Mouse (Mus musculus): ENCODE results near the gene 2900011O08Rik. TPM values are rescaled to one million over a fixed set of nuclear protein-coding genes. Genes with fewer than 3 reads are reported as not detected.

Gene 2900011O08Rik
- polyA plus RNA-seq, 1 experiment from 2014 or later, result 121 TPM

DNA sequence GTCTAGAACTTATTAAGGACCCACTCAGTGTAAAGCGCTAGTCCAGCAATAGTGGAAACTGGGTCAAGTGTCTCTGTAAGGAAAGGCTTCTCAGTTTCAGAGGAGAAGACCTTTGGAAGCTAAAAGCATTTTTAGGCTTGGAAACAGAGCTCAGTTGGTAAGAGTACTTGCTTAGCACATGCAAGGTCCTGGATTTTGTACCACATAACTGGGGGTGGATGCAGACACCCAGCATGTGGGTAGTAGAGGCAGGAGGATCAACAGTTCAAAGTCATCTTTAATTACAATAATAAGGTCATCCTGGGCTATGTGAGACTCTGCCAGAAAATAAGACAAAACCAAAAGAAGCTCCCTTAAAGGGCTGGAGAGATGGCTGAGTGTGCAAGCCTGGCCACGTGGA, 21.7 kb downstream of the 2900011O08Rik start:
- ATAC-seq (ENCODE audit: low read depth), result no peak
- no peak overlapping the region for H3K9ac ChIP-seq
- H3K4me2 ChIP-seq, result no peak overlapping the region
- H3K4me1 ChIP-seq (replicated peaks), result no peaks in the 10 kb centered on the region
- H3K27me3 ChIP-seq, result no peaks in the 10 kb centered on the region
- no peak overlapping the region for H3K4me3 ChIP-seq
- WGBS, result 81% methylated on average over 2 of the region's 2 CpGs
- 0 out of 2 replicates have a peak, but pooled peaks cover 9% of the 10 kb centered on the region for H3K36me3 ChIP-seq
- no peak overlapping the region for H3K27ac ChIP-seq (replicated peaks)
- no peaks in the 10 kb centered on the region for H3K9me3 ChIP-seq

DNA sequence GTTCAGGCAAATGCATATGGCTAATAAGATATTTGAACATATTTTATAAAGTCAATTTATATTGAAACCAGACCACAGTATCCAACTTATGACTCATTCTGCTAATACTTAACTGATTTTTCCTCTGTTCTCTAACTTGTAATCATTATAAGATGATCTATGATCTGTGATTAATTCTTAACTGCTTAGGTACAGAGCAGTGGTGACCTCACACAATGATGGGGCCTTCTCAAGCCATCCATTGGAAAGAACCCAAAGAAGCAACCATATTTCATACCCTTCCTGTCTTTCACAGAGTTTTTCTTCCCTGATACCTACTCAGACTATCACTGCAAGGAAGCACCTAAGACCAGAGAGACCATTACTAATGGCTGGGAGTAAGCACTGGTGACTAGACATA, 22.3 kb downstream of the 2900011O08Rik start:
- no peak for ATAC-seq (ENCODE audit: low read depth)
- H3K4me2 ChIP-seq, result no peak overlapping the region
- H3K36me3 ChIP-seq, result 0 out of 2 replicates have a peak, but pooled peaks cover 9% of the 10 kb centered on the region
- no peak overlapping the region for H3K9ac ChIP-seq
- no peaks in the 10 kb centered on the region for H3K27me3 ChIP-seq
- no peaks in the 10 kb centered on the region for H3K9me3 ChIP-seq
- H3K27ac ChIP-seq (replicated peaks), result no peak overlapping the region
- H3K4me1 ChIP-seq (replicated peaks), result no peaks in the 10 kb centered on the region
- H3K4me3 ChIP-seq, result no peak overlapping the region

- H3K4me3 ChIP-seq, result no peak overlapping the region
- no peaks in the 10 kb centered on the region for H3K27me3 ChIP-seq
- H3K4me2 ChIP-seq, result no peak overlapping the region
- 0 out of 2 replicates have a peak, but pooled peaks cover 9% of the 10 kb centered on the region for H3K36me3 ChIP-seq
- H3K9ac ChIP-seq, result no peak overlapping the region
- no peaks in the 10 kb centered on the region for H3K9me3 ChIP-seq
- no peak overlapping the region for H3K27ac ChIP-seq (replicated peaks)
- no peak for ATAC-seq (ENCODE audit: low read depth)
- H3K4me1 ChIP-seq (replicated peaks), result no peaks in the 10 kb centered on the region
- WGBS, result 87% methylated on average over 4 of the region's 4 CpGs
Observed at GRCm38 (mm10) chr16:14009966-14010365, 23.6 kb downstream of the 2900011O08Rik start.

DNA sequence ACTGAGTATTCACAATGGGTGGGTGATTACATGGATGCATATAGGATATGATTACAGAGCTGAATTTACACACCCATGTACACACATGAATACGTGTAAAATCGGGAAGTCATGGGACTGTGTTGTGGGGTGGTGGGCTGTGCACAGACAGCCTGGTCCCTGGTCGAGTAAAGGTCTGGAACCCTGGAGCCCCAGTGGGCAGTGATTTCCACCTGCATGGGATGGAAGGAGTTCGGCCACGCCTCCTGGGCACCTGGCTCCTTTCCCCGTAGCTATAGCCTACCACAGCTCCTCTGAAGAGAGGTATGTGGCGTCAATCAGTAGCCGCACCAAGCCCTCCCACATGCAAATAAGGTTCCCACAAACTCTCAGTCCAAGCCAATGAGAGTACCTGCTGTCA, 30.9 kb downstream of the 2900011O08Rik start:
- Histone ChIP-seq H3K36me3 (peaks cover 6% of the 10 kb centered on the region; the same call in 1 of the 2 replicates), H3K9ac (no peak overlapping the region), H3K4me3 (no peak overlapping the region), H3K27ac (replicated peaks) (no peak overlapping the region), H3K27me3 (no peaks in the 10 kb centered on the region), H3K4me2 (no peak overlapping the region), H3K9me3 (no peaks in the 10 kb centered on the region), H3K4me1 (replicated peaks) (no peaks in the 10 kb centered on the region)
- 87% methylated on average over 8 of the region's 8 CpGs for WGBS
- ATAC-seq (ENCODE audit: low read depth), result no peak

- no peak overlapping the region for H3K4me3 ChIP-seq
- H3K27me3 ChIP-seq, result no peaks in the 10 kb centered on the region
- no peaks in the 10 kb centered on the region for H3K9me3 ChIP-seq
- peaks cover 6% of the 10 kb centered on the region; the same call in 1 of the 2 replicates for H3K36me3 ChIP-seq
- H3K9ac ChIP-seq, result no peak overlapping the region
- no peak for ATAC-seq (ENCODE audit: low read depth)
- no peak overlapping the region for H3K27ac ChIP-seq (replicated peaks)
- 79% methylated on average over 3 of the region's 3 CpGs for WGBS
- no peaks in the 10 kb centered on the region for H3K4me1 ChIP-seq (replicated peaks)
- no peak overlapping the region for H3K4me2 ChIP-seq
Observed at GRCm38 (mm10) chr16:14021166-14021822, 34.9 kb downstream of the 2900011O08Rik start.

DNA sequence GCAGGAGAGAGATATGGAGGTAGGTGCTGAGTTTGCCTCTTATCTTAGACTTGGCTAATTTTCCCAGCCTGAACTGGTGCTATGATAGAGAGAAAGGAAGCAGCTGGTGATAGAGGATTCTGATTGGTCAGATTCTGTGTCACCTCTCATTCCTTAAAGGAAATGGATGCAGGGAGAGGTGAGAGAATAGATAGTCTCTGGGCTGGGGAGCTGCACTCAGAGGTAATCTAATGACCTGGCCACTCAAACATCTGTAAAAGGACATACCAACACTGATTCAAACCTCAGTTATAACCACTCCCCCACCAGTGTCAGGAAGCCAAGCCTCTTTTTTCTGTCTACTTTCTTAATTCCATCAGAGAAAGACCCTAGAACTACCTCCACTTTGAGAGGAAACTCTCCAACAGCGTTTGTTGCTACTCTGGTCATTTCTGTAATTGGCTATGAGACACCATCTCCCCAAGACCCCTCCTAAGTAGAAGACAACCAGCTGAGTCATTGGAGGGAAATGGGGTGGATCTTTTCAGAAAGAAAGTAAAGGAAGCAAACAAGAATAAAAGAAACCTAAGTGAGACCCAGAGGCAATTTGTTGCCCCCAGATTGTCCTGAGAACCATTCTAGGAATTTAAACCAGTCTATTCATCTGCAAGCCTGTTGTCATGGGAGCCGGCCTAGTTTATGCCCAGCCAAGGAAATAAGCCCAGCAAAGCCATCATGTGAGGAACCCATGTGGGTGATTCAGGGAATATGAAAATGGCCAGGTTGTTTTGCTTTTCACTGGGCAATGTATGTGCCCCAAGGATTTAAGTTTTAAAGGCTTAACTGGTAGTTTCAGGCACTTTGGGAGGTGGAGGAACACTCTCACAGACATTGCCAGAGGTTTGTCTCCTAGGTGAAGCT, 38.9 kb downstream of the 2900011O08Rik start:
- no peaks in the 10 kb centered on the region for H3K36me3 ChIP-seq

DNA sequence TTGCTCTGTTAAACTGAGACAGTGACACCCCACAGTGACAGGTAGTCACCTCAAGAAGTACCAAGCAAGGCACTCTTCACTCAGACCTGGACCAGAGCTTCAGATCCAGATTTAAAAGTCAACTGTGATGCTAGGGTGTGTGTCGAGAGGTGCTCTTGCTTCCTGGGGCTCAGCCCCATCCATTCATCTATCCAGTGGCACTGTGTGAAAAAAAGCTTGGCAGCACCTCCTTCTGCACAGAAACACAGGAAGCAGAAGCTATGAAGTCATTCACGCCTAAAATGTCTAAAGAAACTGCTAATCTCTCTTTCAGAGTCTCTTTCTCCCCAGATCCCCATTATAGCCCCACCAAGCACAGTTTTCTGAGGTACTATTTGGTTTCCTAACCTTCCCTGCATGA, 42.7 kb downstream of the 2900011O08Rik start:
- WGBS, result 70% methylated on average over 2 of the region's 2 CpGs
- H3K27me3 ChIP-seq, result no peaks in the 10 kb centered on the region
- H3K27ac ChIP-seq (replicated peaks), result no peak overlapping the region
- no peak overlapping the region for H3K4me2 ChIP-seq
- H3K4me3 ChIP-seq, result no peak overlapping the region
- H3K4me1 ChIP-seq (replicated peaks), result no peaks in the 10 kb centered on the region
- no peaks in the 10 kb centered on the region for H3K9me3 ChIP-seq
- no peak for ATAC-seq (ENCODE audit: low read depth)
- no peaks in the 10 kb centered on the region for H3K36me3 ChIP-seq
- no peak overlapping the region for H3K9ac ChIP-seq

More for the DNA sequence above, 38.9 kb downstream of the 2900011O08Rik start:
- Histone ChIP-seq H3K4me2 (no peak overlapping the region), H3K4me3 (no peak overlapping the region), H3K4me1 (replicated peaks) (no peaks in the 10 kb centered on the region), H3K27me3 (no peaks in the 10 kb centered on the region), H3K9ac (no peak overlapping the region), H3K9me3 (no peaks in the 10 kb centered on the region), H3K27ac (replicated peaks) (no peak overlapping the region)
- ATAC-seq (ENCODE audit: low read depth), result no peak
- WGBS, result 20% methylated on average over 2 of the region's 2 CpGs

DNA sequence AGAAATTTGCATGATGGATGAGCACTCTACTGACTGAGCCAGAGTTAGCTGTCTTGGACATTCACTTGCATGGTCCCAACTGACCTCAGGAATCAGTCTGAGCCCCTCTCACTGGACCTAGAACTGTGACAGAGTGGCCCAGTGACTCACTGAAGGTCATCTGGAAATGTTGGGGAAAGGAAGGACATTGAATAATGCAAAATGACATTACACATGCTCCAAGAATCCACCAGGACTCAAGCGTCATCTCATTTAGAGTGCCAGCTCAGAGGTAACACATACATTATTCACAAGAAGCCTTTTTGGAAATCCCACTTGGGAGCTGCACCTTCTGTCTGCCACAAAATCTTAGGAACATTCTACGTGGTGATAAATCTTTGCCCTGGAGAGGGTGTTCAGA, 43.4 kb downstream of the 2900011O08Rik start:
- Histone ChIP-seq H3K4me2 (no peak overlapping the region), H3K9me3 (no peaks in the 10 kb centered on the region), H3K36me3 (no peaks in the 10 kb centered on the region), H3K4me1 (replicated peaks) (no peaks in the 10 kb centered on the region), H3K27ac (replicated peaks) (no peak overlapping the region), H3K9ac (no peak overlapping the region), H3K27me3 (no peaks in the 10 kb centered on the region), H3K4me3 (no peak overlapping the region)
- WGBS, result 70% methylated on average over 2 of the region's 2 CpGs
- no peak for ATAC-seq (ENCODE audit: low read depth)

GRCm38 (mm10) chr16:14030650-14031049, 44.2 kb downstream of the 2900011O08Rik start:
- Histone ChIP-seq H3K36me3 (no peaks in the 10 kb centered on the region), H3K27me3 (no peaks in the 10 kb centered on the region), H3K27ac (replicated peaks) (no peak overlapping the region), H3K9me3 (no peaks in the 10 kb centered on the region), H3K4me1 (replicated peaks) (no peaks in the 10 kb centered on the region), H3K9ac (no peak overlapping the region), H3K4me2 (no peak overlapping the region), H3K4me3 (no peak overlapping the region)
- 90% methylated on average over 4 of the region's 4 CpGs for WGBS
- no peak for ATAC-seq (ENCODE audit: low read depth)

DNA sequence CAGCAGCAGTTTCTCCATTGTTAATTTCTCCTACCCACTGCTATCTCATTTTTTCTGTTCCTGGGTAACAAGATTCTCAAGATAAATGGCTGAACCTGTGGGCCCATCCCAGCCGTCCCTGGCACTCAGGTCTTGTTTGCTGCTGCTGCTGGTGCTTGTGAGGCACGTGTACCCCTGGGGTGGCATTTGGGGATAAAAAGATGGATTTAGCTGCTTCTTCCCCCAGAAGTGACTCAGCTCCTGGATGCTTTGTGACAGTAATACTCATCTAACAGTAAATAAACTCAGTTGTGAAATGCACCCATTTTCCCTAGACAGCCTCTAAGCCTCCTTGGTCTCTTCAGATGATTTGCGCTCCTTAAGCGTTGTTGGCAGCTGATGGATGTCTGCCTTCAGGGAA, 46.7 kb downstream of the 2900011O08Rik start:
- WGBS, result 80% methylated on average over 4 of the region's 4 CpGs
- no peaks in the 10 kb centered on the region for H3K9me3 ChIP-seq
- H3K4me3 ChIP-seq, result no peak overlapping the region
- H3K9ac ChIP-seq, result no peak overlapping the region
- no peak overlapping the region for H3K27ac ChIP-seq (replicated peaks)
- no peaks in the 10 kb centered on the region for H3K4me1 ChIP-seq (replicated peaks)
- H3K4me2 ChIP-seq, result no peak overlapping the region
- H3K27me3 ChIP-seq, result no peaks in the 10 kb centered on the region
- no peak for ATAC-seq (ENCODE audit: low read depth)
- H3K36me3 ChIP-seq, result no peaks in the 10 kb centered on the region

DNA sequence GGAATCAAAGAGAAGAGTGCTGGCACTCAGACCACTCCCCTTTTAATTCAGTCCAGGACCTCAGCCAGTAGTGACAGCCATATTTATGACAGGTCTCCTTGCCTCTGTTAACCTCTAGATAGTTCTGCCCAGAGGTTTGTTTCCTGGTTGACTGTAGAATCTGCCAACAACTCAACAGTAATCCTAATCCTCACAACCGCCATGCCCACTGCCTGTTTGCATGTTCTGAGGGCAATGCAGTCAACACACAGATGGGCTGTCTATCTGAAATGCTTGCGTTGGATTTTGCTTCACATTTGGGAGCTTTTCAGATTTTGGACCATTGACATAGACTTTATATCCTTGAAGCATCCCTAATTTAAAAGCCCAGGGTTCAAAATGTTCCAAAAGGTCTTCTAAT, 56.0 kb downstream of the 2900011O08Rik start:
- ATAC-seq (ENCODE audit: low read depth), result no peak
- Histone ChIP-seq H3K27me3 (no peaks in the 10 kb centered on the region), H3K27ac (replicated peaks) (no peak overlapping the region), H3K4me1 (replicated peaks) (no peaks in the 10 kb centered on the region), H3K4me3 (no peak overlapping the region), H3K9me3 (no peaks in the 10 kb centered on the region), H3K4me2 (no peak overlapping the region), H3K36me3 (no peaks in the 10 kb centered on the region), H3K9ac (no peak overlapping the region)
- 96% methylated on average over 2 of the region's 2 CpGs for WGBS

DNA sequence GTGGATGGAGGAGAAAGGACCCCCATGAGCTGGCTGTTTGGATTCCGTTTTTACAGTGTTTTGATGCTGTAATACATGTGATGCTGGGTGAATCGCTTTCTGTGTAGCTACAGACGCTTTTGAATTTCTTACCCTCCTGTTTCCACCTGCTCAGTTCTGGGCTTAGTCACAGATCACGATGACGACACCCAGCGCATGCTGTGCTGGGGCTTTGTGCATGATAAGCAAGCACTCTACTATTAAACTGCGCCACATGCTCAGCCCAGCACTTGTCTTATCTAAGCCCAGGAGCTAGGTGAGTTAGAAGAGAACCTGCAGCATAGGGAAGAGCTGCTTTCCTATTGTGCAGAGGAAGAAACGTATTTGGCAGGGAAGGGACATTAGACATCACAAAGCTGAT, 58.3 kb downstream of the 2900011O08Rik start:
- no peak overlapping the region for H3K4me3 ChIP-seq
- H3K9ac ChIP-seq, result no peak overlapping the region
- H3K36me3 ChIP-seq, result no peaks in the 10 kb centered on the region
- WGBS, result 82% methylated on average over 8 of the region's 8 CpGs
- H3K4me2 ChIP-seq, result no peak overlapping the region
- H3K4me1 ChIP-seq (replicated peaks), result no peaks in the 10 kb centered on the region
- no peaks in the 10 kb centered on the region for H3K27me3 ChIP-seq
- no peak for ATAC-seq (ENCODE audit: low read depth)
- no peak overlapping the region for H3K27ac ChIP-seq (replicated peaks)
- no peaks in the 10 kb centered on the region for H3K9me3 ChIP-seq
